Mouse (Mus musculus) layer of hippocampus, postnatal 36 days (tissue): ENCODE results near the gene Arhgef10l. TPM values are rescaled to one million over a fixed set of nuclear protein-coding genes. Genes with fewer than 3 reads are reported as not detected.
"Not testable (repeated sequence)": the region's sequence is repeated elsewhere in the genome, so short reads cannot be mapped to it uniquely, and the experiment has no call there.

ENCODE experiments used
- DNase-seq, 2 experiments: peaks; one replicate each; pipeline ENCODE4 v3.0.0; 2022
- total RNA-seq, 2 experiments: library from RNA; stranded (reverse); gene quantifications; 2 replicates each; pipeline ENCODE4 v1.2.3; 2021

Arhgef10l gene
- total RNA-seq, 2 experiments from 2014 or later: 41.7 to 43.9 TPM

GRCm38 (mm10) chr4:140605790-140606189 lies 60.0 kb downstream of the Arhgef10l start:
- no peak for DNase-seq

- no peak for DNase-seq
These were observed 60.6 kb downstream of the Arhgef10l start for GRCm38 (mm10) chr4:140605247-140605646.

GRCm38 (mm10) chr4:140604541-140604940 lies 61.3 kb downstream of the Arhgef10l start:
- DNase-seq: no peak

GRCm38 (mm10) chr4:140602022-140602421 lies 63.8 kb downstream of the Arhgef10l start:
- DNase-seq: no peak

DNA sequence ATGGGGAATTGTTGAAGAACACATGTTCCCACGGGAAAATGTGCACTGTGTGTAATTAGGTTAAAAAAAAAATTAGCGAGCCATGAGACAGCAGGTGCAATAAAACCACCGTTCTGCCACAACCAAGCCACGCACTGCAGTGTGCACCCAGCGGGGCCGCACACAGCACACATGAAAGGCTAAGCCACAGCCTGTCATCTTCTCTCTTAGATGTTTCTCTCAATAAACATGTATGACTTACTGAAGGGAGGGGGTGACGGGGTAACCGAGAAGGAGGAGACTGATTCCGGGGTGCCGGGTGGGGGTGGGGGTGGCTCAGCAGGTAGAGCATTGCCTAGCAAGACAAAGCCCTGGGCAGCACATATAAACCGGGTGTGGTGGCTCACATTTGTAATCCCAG lies 64.7 kb downstream of the Arhgef10l start:
- no peak for DNase-seq

GRCm38 (mm10) chr4:140598846-140599245 lies 67.0 kb downstream of the Arhgef10l start:
- no peak for DNase-seq

GRCm38 (mm10) chr4:140597928-140598327 lies 67.9 kb downstream of the Arhgef10l start:
- no peak for DNase-seq

- no peak for DNase-seq
These were observed 68.4 kb downstream of the Arhgef10l start for GRCm38 (mm10) chr4:140597378-140597777.

GRCm38 (mm10) chr4:140593771-140594505 lies 71.9 kb downstream of the Arhgef10l start:
- no peak for DNase-seq

- no peak for DNase-seq
These were observed 72.6 kb downstream of the Arhgef10l start for GRCm38 (mm10) chr4:140592990-140593770.

GRCm38 (mm10) chr4:140592217-140592759 lies 73.5 kb downstream of the Arhgef10l start:
- DNase-seq: peak; percentile 76 to 77

DNA sequence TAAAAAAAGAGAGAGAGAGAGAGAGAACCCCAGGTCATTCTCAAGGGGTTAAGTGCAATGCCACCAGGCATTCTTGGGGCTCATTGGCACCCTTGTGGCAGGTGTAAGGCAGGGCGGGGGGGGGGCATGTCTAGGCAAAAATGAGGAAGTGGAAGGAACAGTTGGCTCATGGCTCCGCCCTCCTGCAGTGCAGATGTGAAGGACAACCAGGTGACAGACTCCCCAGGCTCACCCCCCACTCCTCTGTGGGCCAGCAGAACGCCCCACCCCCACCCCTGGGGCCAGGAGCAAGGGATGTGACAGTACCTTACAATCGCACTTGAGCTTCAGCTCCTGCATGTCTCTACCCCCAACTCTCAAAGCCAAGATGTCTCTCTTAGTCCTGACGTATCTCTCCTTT lies 79.3 kb downstream of the Arhgef10l start:
- DNase-seq: no peak

DNA sequence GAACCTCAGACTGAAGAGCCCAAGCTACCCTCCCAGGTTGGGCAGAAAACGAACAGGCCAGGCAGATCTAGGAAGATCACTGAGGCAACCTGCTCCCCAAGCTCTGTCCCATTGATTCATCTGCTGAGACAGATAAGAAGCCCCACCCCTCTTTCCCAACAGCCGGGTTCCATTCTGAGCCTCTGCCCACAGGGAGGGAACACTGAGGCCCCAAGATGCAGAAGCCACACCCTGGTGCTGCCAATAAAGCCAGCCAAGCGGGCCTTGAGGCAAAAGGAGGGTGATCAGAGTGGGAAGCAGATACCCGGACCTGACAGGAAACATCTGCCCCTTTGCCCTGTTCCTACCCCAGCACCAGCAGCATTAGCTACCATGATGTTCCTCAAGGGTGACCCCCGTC lies 81.6 kb downstream of the Arhgef10l start:
- no peak for DNase-seq

- DNase-seq: no peak
These were observed 83.3 kb downstream of the Arhgef10l start for GRCm38 (mm10) chr4:140582390-140583088.

- DNase-seq: no peak
These were observed 84.0 kb downstream of the Arhgef10l start for GRCm38 (mm10) chr4:140581730-140582389.

DNA sequence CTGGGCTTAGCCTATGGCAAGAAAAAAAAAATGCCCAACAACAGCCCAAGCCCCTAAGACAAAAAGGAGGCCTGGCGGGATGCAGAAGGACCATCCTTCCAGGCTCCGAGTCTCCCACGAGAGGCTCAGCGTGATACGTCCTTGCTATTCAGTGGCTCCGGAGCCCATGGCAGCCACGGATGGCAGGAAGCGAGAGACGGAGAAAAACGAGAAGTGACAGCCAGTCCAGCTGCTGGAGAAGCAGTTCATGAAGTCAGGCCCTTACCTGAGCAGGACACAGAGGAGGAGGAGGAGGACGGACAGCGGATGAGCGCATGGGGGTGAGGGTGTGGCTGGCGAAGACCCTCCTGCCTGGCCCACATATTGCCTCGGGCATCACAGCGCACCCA lies 84.5 kb downstream of the Arhgef10l start:
- no peak for DNase-seq

- DNase-seq: no peak
These were observed 84.9 kb downstream of the Arhgef10l start for GRCm38 (mm10) chr4:140580866-140581265.

DNA sequence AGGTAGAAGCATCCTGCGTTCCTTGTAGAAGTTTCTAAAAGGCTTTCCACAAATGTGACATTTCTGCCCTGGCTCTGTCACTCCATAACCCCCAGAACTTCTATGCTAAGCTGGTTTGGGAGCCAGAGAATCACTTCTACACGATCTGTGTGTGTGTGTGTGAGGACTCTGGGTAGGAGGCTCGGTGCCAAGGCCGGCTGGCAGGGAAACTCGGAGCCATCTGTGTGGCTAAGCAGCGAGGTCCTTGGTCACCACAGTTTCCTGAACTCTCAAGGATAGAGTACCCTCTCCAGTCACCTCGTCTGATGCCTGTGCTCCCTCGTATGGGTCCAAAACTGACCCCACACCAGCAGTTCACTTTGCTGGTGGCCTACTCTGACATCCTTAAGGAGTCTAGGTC lies 86.2 kb downstream of the Arhgef10l start:
- no peak for DNase-seq

- DNase-seq: no peak
These were observed 86.7 kb downstream of the Arhgef10l start for GRCm38 (mm10) chr4:140579149-140579548.

- no peak for DNase-seq
These were observed 89.2 kb downstream of the Arhgef10l start for GRCm38 (mm10) chr4:140576628-140577027.

DNA sequence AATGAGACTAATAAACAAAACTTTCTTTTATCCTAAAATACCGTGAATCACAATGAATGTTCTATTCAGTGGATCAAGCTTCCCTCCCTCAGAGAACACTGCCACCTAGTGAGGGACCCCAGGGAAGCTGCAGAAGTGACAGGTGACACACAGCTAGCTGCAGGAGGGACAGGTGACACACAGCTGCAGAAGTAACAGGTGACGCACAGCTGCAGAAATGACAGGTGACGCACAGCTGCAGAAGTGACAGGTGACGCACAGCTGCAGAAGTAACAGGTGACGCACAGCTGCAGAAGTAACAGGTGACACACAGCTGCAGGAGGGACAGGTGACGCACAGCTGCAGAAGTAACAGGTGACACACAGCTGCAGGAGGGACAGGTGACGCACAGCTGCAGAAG lies 90.9 kb downstream of the Arhgef10l start:
- DNase-seq: not testable (repeated sequence)

GRCm38 (mm10) chr4:140572376-140572775 lies 93.4 kb downstream of the Arhgef10l start:
- no peak for DNase-seq
